Mouse (Mus musculus): Measurements from ENCODE around the gene Sucla2. TPM values are rescaled to one million over a fixed set of nuclear protein-coding genes. Genes with fewer than 3 reads are reported as not detected.
A peak's percentile ranks its signal among the peaks of the same experiment; 100 is the strongest.

Sucla2 gene
- polyA plus RNA-seq, 1 experiment, result 48.5 TPM

- no peak for TF ChIP-seq CTCF (IDR thresholded peaks at IDR 0.05; ENCODE audit: low read depth, low read length)
- no peak for TF ChIP-seq POLR2A (IDR thresholded peaks at IDR 0.05; ENCODE audit: borderline replicate concordance, low read depth, low read length)
- H3K4me1 ChIP-seq (ENCODE audit: control insufficient read depth, insufficient read depth, low read length), result peaks cover 3% of the 10 kb centered on the region
- no peak overlapping the region for H3K4me3 ChIP-seq (ENCODE audit: insufficient read depth, low read length)
- no peak overlapping the region for H3K27ac ChIP-seq (ENCODE audit: insufficient read depth, low read depth, low read length)
Observed at GRCm38 (mm10) chr14:73493356-73493755, 31.8 kb upstream of the Sucla2 start.

- TF ChIP-seq POLR2A (IDR thresholded peaks at IDR 0.05; ENCODE audit: borderline replicate concordance, low read depth, low read length), result no peak
- no peak for TF ChIP-seq CTCF (IDR thresholded peaks at IDR 0.05; ENCODE audit: low read depth, low read length)
- Histone ChIP-seq H3K27ac (ENCODE audit: insufficient read depth, low read depth, low read length) (no peak overlapping the region), H3K4me1 (ENCODE audit: control insufficient read depth, insufficient read depth, low read length) (no peaks in the 10 kb centered on the region), H3K4me3 (ENCODE audit: insufficient read depth, low read length) (no peak overlapping the region)
Observed at GRCm38 (mm10) chr14:73494122-73494521, 31.0 kb upstream of the Sucla2 start.

- no peak for TF ChIP-seq POLR2A (IDR thresholded peaks at IDR 0.05; ENCODE audit: borderline replicate concordance, low read depth, low read length)
- TF ChIP-seq CTCF (IDR thresholded peaks at IDR 0.05; ENCODE audit: low read depth, low read length), result no peak
- Histone ChIP-seq H3K4me1 (ENCODE audit: control insufficient read depth, insufficient read depth, low read length) (no peaks in the 10 kb centered on the region), H3K27ac (ENCODE audit: insufficient read depth, low read depth, low read length) (no peak overlapping the region), H3K4me3 (ENCODE audit: insufficient read depth, low read length) (no peak overlapping the region)
Observed at GRCm38 (mm10) chr14:73495753-73496152, 29.4 kb upstream of the Sucla2 start.

GRCm38 (mm10) chr14:73501283-73501682 lies 23.8 kb upstream of the Sucla2 start:
- no peaks in the 10 kb centered on the region for H3K4me1 ChIP-seq (ENCODE audit: control insufficient read depth, insufficient read depth, low read length)
- TF ChIP-seq POLR2A (IDR thresholded peaks at IDR 0.05; ENCODE audit: borderline replicate concordance, low read depth, low read length), result no peak
- no peak for TF ChIP-seq CTCF (IDR thresholded peaks at IDR 0.05; ENCODE audit: low read depth, low read length)
- no peak overlapping the region for H3K4me3 ChIP-seq (ENCODE audit: insufficient read depth, low read length)
- no peak overlapping the region for H3K27ac ChIP-seq (ENCODE audit: insufficient read depth, low read depth, low read length)

GRCm38 (mm10) chr14:73501721-73502120 lies 23.4 kb upstream of the Sucla2 start:
- H3K4me3 ChIP-seq (ENCODE audit: insufficient read depth, low read length), result no peak overlapping the region
- no peak overlapping the region for H3K27ac ChIP-seq (ENCODE audit: insufficient read depth, low read depth, low read length)
- TF ChIP-seq CTCF (IDR thresholded peaks at IDR 0.05; ENCODE audit: low read depth, low read length) (no peak), POLR2A (IDR thresholded peaks at IDR 0.05; ENCODE audit: borderline replicate concordance, low read depth, low read length) (no peak)
- no peaks in the 10 kb centered on the region for H3K4me1 ChIP-seq (ENCODE audit: control insufficient read depth, insufficient read depth, low read length)

GRCm38 (mm10) chr14:73502591-73503184 lies 22.4 kb upstream of the Sucla2 start:
- H3K4me1 ChIP-seq (ENCODE audit: control insufficient read depth, insufficient read depth, low read length), result no peaks in the 10 kb centered on the region
- no peak overlapping the region for H3K4me3 ChIP-seq (ENCODE audit: insufficient read depth, low read length)
- no peak overlapping the region for H3K27ac ChIP-seq (ENCODE audit: insufficient read depth, low read depth, low read length)
- TF ChIP-seq POLR2A (IDR thresholded peaks at IDR 0.05; ENCODE audit: borderline replicate concordance, low read depth, low read length), result no peak
- TF ChIP-seq CTCF (IDR thresholded peaks at IDR 0.05; ENCODE audit: low read depth, low read length), result no peak

- Histone ChIP-seq H3K4me3 (ENCODE audit: insufficient read depth, low read length) (no peak overlapping the region), H3K27ac (ENCODE audit: insufficient read depth, low read depth, low read length) (no peak overlapping the region), H3K4me1 (ENCODE audit: control insufficient read depth, insufficient read depth, low read length) (peaks cover 2% of the 10 kb centered on the region; the same call in 1 of the 2 replicates)
- TF ChIP-seq CTCF (IDR thresholded peaks at IDR 0.05; ENCODE audit: low read depth, low read length), result no peak
- TF ChIP-seq POLR2A (IDR thresholded peaks at IDR 0.05; ENCODE audit: borderline replicate concordance, low read depth, low read length), result no peak
Observed at GRCm38 (mm10) chr14:73503237-73503933, 21.7 kb upstream of the Sucla2 start.

- TF ChIP-seq POLR2A (IDR thresholded peaks at IDR 0.05; ENCODE audit: borderline replicate concordance, low read depth, low read length) (no peak), CTCF (IDR thresholded peaks at IDR 0.05; ENCODE audit: low read depth, low read length) (no peak)
- peaks cover 2% of the 10 kb centered on the region; the same call in 1 of the 2 replicates for H3K4me1 ChIP-seq (ENCODE audit: control insufficient read depth, insufficient read depth, low read length)
- H3K27ac ChIP-seq (ENCODE audit: insufficient read depth, low read depth, low read length), result no peak overlapping the region
- no peak overlapping the region for H3K4me3 ChIP-seq (ENCODE audit: insufficient read depth, low read length)
Observed at GRCm38 (mm10) chr14:73506283-73506682, 18.8 kb upstream of the Sucla2 start.

GRCm38 (mm10) chr14:73507200-73507599 lies 17.9 kb upstream of the Sucla2 start:
- Histone ChIP-seq H3K4me1 (ENCODE audit: control insufficient read depth, insufficient read depth, low read length) (peaks cover 4% of the 10 kb centered on the region; the same call in 1 of the 2 replicates), H3K27ac (ENCODE audit: insufficient read depth, low read depth, low read length) (no peak overlapping the region), H3K4me3 (ENCODE audit: insufficient read depth, low read length) (no peak overlapping the region)
- TF ChIP-seq POLR2A (IDR thresholded peaks at IDR 0.05; ENCODE audit: borderline replicate concordance, low read depth, low read length) (no peak), CTCF (IDR thresholded peaks at IDR 0.05; ENCODE audit: low read depth, low read length) (no peak)

- H3K27ac ChIP-seq (ENCODE audit: insufficient read depth, low read depth, low read length), result peak overlapping the region; percentile 43; the same call in 1 of the 2 replicates
- peak overlapping the region; percentile 21; the same call in 1 of the 2 replicates for H3K4me3 ChIP-seq (ENCODE audit: insufficient read depth, low read length)
- TF ChIP-seq POLR2A (IDR thresholded peaks at IDR 0.05; ENCODE audit: borderline replicate concordance, low read depth, low read length) (no peak), CTCF (IDR thresholded peaks at IDR 0.05; ENCODE audit: low read depth, low read length) (no peak)
- peaks cover 4% of the 10 kb centered on the region; the same call in 1 of the 2 replicates for H3K4me1 ChIP-seq (ENCODE audit: control insufficient read depth, insufficient read depth, low read length)
Observed at GRCm38 (mm10) chr14:73507702-73508376, 17.3 kb upstream of the Sucla2 start.

All from bone marrow macrophage, adult 2 months (primary cell).